Mouse (Mus musculus) embryonic facial prominence, embryonic 12.5 days (tissue): ENCODE results near the gene Trcg1. TPM values are rescaled to one million over a fixed set of nuclear protein-coding genes. Genes with fewer than 3 reads are reported as not detected.

Experiments
- ATAC-seq: fragments of 200-750 bp; cut with Nextera tagmentation; 2 replicates; pipeline ENCODE4 v1.8.0; 2017; ENCODE audit not compliant: insufficient number of reproducible peaks, insufficient read depth, low FRiP score, low TSS enrichment
- H3K27ac ChIP-seq: fragments of 300-500 bp; sonication (generic); 2 replicates; pipeline ENCODE4 v1.5.1; 2016; ENCODE audit warnings: mild to moderate bottlenecking
- H3K27me3 ChIP-seq: fragments of 300-500 bp; sonication (generic); 2 replicates; pipeline ENCODE4 v1.6.1; 2016; ENCODE audit warnings: mild to moderate bottlenecking, moderate library complexity
- H3K36me3 ChIP-seq: fragments of 300-500 bp; sonication (generic); 2 replicates; pipeline ENCODE4 v1.6.1; 2016; ENCODE audit warnings: mild to moderate bottlenecking
- H3K4me1 ChIP-seq: fragments of 300-500 bp; sonication (generic); 2 replicates; pipeline ENCODE4 v1.6.1; 2016
- H3K4me2 ChIP-seq: fragments of 300-500 bp; sonication (generic); replicated peaks from 2 replicates; pipeline ENCODE4 v1.6.1; 2016; ENCODE audit warnings: mild to moderate bottlenecking, moderate library complexity
- H3K4me3 ChIP-seq: fragments of 300-500 bp; sonication (generic); 2 replicates; pipeline ENCODE4 v1.5.1; 2016; ENCODE audit warnings: mild to moderate bottlenecking
- H3K9ac ChIP-seq: fragments of 300-500 bp; sonication (generic); 2 replicates; pipeline ENCODE4 v1.6.1; 2016; ENCODE audit warnings: mild to moderate bottlenecking, moderate library complexity
- H3K9me3 ChIP-seq: fragments of 300-500 bp; sonication (generic); 2 replicates; pipeline ENCODE4 v1.6.1; 2016; ENCODE audit warnings: mild to moderate bottlenecking, moderate library complexity
- WGBS: fragments of 180-500 bp; shearing (Covaris S2); methylation state at CpG from one replicate; pipeline ENCODE4 v1.1.7; 2016; 5-methylcytosine and 5-hydroxymethylcytosine counted together
- polyA plus RNA-seq: library from polyadenylated mRNA; unstranded; fragments of >200 nt; fragmentation: Nextera tagmentation; extraction: Ambion mirVana; gene quantifications from 2 replicates; pipeline ENCODE4 v1.2.1, GENCODE M21; 2016

Trcg1 gene
- polyA plus RNA-seq, 1 experiment from 2014 or later: not detected

DNA sequence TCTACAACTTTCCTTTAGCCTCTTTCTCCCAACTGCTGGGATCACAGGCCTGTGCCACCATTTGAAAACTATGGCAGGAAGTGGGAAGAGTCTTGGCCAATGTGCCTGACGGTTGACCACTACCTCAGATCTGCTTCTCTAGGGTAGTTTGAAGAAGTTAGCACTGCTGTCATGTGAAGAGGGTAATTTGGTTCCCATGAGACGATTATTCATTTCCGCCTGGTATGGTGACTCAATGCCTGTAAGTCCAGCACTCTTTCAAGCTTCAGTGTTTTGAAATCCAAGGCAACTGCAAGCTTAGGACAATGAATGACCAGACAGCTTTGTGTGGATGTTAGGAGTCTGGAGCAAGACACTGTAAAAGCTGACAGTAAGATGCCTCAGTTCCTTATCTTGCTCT, 2.6 kb upstream of the Trcg1 start:
- H3K9me3 ChIP-seq: no peaks in the 10 kb centered on the region
- 0 out of 2 replicates have a peak, but pooled peaks cover 8% of the 10 kb centered on the region for H3K4me1 ChIP-seq
- H3K4me3 ChIP-seq: no peak overlapping the region
- 85% methylated on average over 3 of the region's 3 CpGs for WGBS
- no peaks in the 10 kb centered on the region for H3K27me3 ChIP-seq
- no peaks in the 10 kb centered on the region for H3K36me3 ChIP-seq
- no peak overlapping the region for H3K27ac ChIP-seq
- no peak overlapping the region for H3K4me2 ChIP-seq
- H3K9ac ChIP-seq: no peak overlapping the region
- ATAC-seq: no peak

DNA sequence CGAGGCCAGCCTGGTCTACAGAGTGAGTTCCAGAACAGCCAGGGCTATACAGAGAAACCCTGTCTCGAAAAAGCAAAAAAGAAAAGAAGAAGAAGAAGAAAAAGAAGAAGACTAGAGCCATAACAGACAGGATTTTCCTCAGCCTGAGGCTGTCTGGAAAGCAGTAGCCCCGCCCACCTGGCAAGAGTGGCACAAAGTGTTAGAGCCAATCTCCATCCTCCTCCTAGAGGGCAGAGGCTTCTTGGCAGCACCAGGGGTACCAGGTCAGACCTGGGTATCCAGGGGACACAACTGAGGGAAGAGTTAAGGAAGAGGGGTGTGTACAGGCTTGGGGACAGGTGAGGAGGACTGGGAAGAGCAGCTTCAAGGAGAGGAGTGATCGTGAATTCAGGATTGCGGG, 1.3 kb downstream of the Trcg1 start:
- Histone ChIP-seq H3K27ac (no peak overlapping the region), H3K4me2 (no peak overlapping the region), H3K36me3 (no peaks in the 10 kb centered on the region), H3K9me3 (no peaks in the 10 kb centered on the region), H3K4me1 (no peaks in the 10 kb centered on the region), H3K9ac (no peak overlapping the region), H3K4me3 (no peak overlapping the region), H3K27me3 (no peaks in the 10 kb centered on the region)
- no peak for ATAC-seq
- WGBS: 84% methylated on average over 5 of the region's 5 CpGs

DNA sequence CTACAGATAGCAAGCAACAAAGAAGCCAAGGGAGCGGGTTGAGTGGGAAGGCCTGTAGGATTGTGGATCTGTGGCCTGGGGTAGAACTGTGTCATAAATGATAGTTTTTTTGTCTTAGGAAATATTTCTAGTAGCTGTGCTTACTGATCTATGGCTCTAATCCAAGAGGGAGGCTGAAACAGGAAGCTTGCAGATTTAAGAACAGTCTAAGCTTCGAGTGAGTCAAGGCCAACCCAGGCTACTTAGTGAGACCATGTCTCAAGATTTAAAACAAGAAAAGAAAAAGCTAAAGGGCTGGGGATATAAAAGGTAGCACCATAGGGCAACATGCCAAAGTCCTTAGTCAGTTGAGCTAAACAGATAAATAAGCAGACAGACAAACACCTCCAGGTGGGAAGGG, 1.9 kb downstream of the Trcg1 start:
- WGBS: 86% methylated on average over 2 of the region's 2 CpGs
- Histone ChIP-seq H3K9me3 (no peaks in the 10 kb centered on the region), H3K4me1 (no peaks in the 10 kb centered on the region), H3K27me3 (no peaks in the 10 kb centered on the region), H3K36me3 (no peaks in the 10 kb centered on the region), H3K4me2 (no peak overlapping the region), H3K9ac (no peak overlapping the region), H3K27ac (no peak overlapping the region), H3K4me3 (no peak overlapping the region)
- ATAC-seq: no peak

DNA sequence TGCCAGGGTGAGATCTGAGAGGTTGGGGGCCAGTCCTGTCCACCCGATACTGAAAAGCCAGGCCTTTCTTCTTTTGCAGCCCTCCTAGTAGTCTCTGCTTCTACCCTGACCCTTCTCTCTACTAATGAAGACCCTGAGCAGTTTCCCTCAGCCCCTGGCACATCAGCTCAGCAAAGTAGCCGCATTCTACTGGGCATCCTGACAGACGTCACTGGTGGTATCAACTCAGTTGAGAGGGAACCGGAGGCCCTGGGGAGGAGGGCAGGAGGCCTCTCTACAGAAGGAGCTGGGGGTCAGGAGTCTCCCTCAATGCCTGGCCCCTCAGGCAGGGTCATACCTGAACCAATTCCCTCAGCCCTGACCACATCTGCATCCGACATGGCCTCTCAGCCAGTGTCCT, 4.8 kb downstream of the Trcg1 start:
- Histone ChIP-seq H3K27me3 (no peaks in the 10 kb centered on the region), H3K27ac (no peak overlapping the region), H3K4me2 (no peak overlapping the region), H3K9me3 (no peaks in the 10 kb centered on the region), H3K4me1 (no peaks in the 10 kb centered on the region), H3K36me3 (no peaks in the 10 kb centered on the region), H3K9ac (no peak overlapping the region), H3K4me3 (no peak overlapping the region)
- ATAC-seq: no peak
- 67% methylated on average over 5 of the region's 5 CpGs for WGBS

DNA sequence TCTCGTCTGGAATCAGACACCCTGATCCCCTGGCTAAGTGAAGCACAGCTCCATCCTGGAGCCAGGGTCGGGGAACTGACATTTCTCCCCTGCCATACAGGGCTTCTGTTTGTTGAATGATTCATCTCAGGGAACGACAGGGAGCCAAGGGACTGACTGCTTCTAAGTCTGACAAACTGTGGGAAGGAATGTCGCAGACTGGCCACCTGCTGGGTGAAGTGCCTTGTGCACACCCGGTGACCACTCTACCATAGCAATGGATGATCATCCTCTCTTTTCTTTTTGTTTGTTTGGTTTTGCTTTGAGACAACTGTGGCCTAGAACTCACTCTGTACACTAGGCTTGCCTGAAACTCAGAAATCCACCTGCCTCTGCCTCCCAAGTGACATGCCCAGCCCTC, 6.6 kb downstream of the Trcg1 start:
- Histone ChIP-seq H3K9me3 (no peaks in the 10 kb centered on the region), H3K9ac (no peak overlapping the region), H3K36me3 (no peaks in the 10 kb centered on the region), H3K4me1 (no peaks in the 10 kb centered on the region), H3K4me3 (no peak overlapping the region), H3K27ac (no peak overlapping the region), H3K4me2 (no peak overlapping the region), H3K27me3 (no peaks in the 10 kb centered on the region)
- no peak for ATAC-seq
- 52% methylated on average over 5 of the region's 5 CpGs for WGBS

DNA sequence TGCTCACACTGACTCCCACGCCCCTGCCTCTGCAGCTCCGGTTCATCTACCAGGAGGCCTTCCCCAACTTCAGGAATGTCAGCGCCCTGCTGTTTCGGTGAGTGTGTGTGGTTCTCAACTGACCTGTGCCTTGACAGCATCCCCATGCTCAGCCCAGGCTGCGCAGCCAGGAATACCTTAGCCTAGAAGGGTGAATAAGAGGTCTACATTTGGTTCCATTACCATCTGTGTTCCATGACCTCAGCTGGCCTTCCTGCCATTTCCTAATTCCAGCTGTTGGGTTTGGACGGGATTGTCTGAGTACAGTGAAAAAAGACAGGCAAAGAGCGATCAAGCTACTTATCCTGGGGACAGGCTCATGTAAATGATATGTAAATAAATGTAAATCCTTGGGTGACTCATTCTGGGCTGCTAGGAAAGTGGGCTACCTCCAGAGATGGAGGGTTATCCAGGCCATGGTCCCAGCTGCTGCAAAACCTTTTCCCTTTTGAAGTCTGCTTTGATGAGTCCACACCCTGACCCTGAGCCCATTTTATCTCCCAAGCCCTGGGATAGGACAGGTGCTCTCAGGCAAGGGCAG, 7.8 kb downstream of the Trcg1 start:
- H3K27me3 ChIP-seq: no peaks in the 10 kb centered on the region
- H3K4me1 ChIP-seq: no peaks in the 10 kb centered on the region
- no peak overlapping the region for H3K4me3 ChIP-seq
- 31% methylated on average over 7 of the region's 7 CpGs for WGBS
- H3K9me3 ChIP-seq: no peaks in the 10 kb centered on the region
- no peak overlapping the region for H3K9ac ChIP-seq
- H3K36me3 ChIP-seq: no peaks in the 10 kb centered on the region
- ATAC-seq: no peak
- H3K27ac ChIP-seq: no peak overlapping the region
- no peak overlapping the region for H3K4me2 ChIP-seq

DNA sequence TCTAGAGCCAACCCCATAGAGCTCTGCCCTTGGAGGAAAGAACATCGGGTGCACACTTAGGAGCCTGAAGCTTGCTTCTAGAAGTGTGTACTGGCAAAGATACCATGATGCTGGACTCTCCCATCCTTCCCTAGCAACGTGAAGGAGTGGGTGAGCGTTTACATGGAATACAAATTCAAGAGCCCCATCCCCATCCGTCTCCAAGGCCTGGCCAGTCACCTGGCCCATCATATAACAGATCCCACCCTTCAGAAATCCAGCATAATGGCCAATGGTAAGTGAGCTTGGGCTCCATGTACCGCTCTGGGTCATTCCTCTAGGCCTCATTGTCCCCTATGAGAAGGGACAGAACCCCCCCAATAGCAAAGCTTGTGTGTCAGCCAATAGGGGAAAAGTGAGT, 10.1 kb downstream of the Trcg1 start:
- no peak overlapping the region for H3K4me2 ChIP-seq
- no peak for ATAC-seq
- H3K4me3 ChIP-seq: no peak overlapping the region
- H3K9ac ChIP-seq: no peak overlapping the region
- H3K27me3 ChIP-seq: no peaks in the 10 kb centered on the region
- peaks cover 12% of the 10 kb centered on the region; the same call in 1 of the 2 replicates for H3K36me3 ChIP-seq
- no peaks in the 10 kb centered on the region for H3K4me1 ChIP-seq
- H3K27ac ChIP-seq: no peak overlapping the region
- 87% methylated on average over 5 of the region's 5 CpGs for WGBS
- no peaks in the 10 kb centered on the region for H3K9me3 ChIP-seq

DNA sequence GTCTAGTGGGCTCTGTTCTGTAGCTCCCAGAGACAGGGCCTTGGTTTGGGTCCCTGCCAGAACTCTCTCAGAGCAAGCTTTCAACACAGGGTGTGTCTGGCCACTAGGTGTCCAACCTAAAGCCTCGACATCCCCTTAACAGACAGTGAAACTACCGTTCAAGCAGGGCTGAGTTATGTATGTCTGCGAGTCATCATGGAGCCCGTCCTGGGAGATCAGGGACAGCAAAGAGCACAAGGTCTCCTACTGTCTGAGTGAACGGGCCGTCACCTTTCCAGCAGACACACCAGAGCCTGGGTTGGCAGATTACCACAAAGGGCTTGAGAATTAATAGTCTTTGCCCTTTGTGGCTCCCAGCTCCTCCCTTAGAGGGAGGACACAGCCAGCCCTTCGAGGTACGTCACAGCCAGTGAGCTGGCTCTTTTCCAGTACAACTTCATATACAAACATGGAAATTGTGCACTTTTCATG, 10.9 kb downstream of the Trcg1 start:
- 76% methylated on average over 8 of the region's 8 CpGs for WGBS
- Histone ChIP-seq H3K27ac (no peak overlapping the region), H3K27me3 (no peaks in the 10 kb centered on the region), H3K36me3 (peaks cover 19% of the 10 kb centered on the region), H3K9me3 (no peaks in the 10 kb centered on the region), H3K4me1 (0 out of 2 replicates have a peak, but pooled peaks cover 3% of the 10 kb centered on the region), H3K4me2 (no peak overlapping the region), H3K9ac (no peak overlapping the region), H3K4me3 (no peak overlapping the region)
- ATAC-seq: no peak

DNA sequence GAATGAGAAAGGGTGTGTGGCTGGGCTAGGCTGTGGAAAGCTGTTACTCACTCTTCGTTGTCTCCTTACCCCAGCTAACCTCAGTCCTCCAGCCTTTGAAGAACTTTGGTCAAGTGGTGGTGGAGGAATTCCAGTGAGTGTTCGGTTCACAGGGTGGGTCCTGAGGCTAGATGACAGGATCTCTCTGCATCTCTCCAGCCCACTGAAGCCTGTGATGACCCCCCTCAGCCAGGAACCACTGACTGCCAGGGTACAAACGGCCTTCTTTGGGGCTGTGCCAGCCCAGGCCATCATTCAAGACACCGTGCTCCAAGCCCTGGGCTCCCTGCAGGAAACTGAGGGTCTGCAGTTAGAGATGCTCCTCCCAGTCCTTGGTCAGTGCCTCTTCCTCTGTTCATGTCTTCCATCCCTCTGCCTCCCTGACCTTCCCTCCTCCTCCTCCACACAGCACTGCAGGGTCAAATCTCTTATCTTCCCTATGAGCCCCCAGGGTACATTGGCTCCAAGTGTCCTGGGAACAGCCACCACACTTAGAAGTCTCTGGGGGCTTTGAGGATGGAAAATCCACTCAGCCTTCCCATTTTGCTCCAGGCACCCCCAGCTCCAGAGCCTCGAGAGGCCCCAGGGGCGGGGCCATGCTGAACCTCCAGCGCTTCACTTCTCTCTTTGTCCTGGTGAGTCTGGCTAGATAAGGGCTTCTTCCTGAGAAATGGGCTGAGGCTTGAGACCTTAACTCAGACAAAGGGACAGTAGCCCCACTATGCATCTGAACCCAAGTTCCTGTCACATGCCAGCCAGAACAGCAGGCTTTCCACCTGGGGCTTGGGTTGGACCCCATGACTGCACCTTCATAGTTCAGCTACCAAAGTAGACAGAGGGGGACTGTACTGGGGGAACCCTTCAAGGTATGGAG, 11.9 kb downstream of the Trcg1 start:
- no peak overlapping the region for H3K4me2 ChIP-seq
- 67% methylated on average over 7 of the region's 7 CpGs for WGBS
- no peaks in the 10 kb centered on the region for H3K9me3 ChIP-seq
- 0 out of 2 replicates have a peak, but pooled peaks cover 3% of the 10 kb centered on the region for H3K4me1 ChIP-seq
- H3K27ac ChIP-seq: no peak overlapping the region
- H3K4me3 ChIP-seq: no peak overlapping the region
- no peak overlapping the region for H3K9ac ChIP-seq
- H3K27me3 ChIP-seq: no peaks in the 10 kb centered on the region
- H3K36me3 ChIP-seq: peaks cover 29% of the 10 kb centered on the region
- ATAC-seq: no peak

DNA sequence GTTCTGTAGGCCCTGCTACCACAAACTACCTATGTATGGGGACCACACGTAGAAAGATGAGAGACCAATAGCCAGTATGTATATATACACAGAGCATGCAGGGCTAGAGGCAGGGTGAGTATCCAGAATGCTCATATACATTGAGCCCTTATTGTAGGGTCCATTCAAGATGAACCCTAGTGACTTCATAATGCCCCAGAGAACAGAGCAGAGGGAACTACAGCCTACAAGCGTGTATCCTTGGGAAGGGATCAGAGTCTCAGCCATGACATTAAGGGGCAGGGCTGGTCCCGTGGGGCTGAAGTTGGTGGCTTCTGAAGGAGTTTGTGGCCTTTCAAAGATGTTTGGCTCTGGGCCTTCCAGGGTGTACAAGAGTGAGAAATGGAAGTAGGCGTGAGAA, 13.7 kb downstream of the Trcg1 start:
- H3K36me3 ChIP-seq: peaks cover 41% of the 10 kb centered on the region
- no peak overlapping the region for H3K9ac ChIP-seq
- H3K4me2 ChIP-seq: no peak overlapping the region
- 89% methylated on average over 4 of the region's 4 CpGs for WGBS
- no peaks in the 10 kb centered on the region for H3K9me3 ChIP-seq
- H3K4me1 ChIP-seq: 0 out of 2 replicates have a peak, but pooled peaks cover 3% of the 10 kb centered on the region
- no peak overlapping the region for H3K27ac ChIP-seq
- no peak overlapping the region for H3K4me3 ChIP-seq
- no peaks in the 10 kb centered on the region for H3K27me3 ChIP-seq
- ATAC-seq: no peak

DNA sequence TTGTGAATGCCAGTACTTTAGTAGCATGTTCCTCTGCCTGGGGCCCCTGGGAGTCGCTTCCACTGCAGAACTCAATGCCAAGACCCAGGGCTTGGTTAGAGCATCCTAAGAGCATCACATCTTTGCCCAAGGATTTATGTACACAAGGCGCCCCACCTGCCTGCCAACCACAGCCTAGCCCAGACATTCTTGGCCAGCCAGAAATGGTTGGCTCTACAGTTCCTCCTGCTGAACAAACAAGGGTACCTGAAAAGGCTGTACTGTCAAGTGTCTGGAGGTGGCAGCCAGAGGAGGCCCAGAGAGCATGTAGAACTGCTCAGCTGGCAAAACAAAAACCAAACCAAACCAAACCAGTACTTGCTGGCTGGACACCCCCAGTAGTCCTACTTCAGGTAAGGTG, 14.8 kb downstream of the Trcg1 start:
- Histone ChIP-seq H3K4me3 (no peak overlapping the region), H3K4me2 (no peak overlapping the region), H3K9ac (no peak overlapping the region), H3K9me3 (no peaks in the 10 kb centered on the region), H3K27ac (no peak overlapping the region), H3K27me3 (no peaks in the 10 kb centered on the region), H3K4me1 (0 out of 2 replicates have a peak, but pooled peaks cover 3% of the 10 kb centered on the region), H3K36me3 (peaks cover 45% of the 10 kb centered on the region)
- WGBS: 94% methylated on average over 2 of the region's 2 CpGs
- ATAC-seq: no peak

DNA sequence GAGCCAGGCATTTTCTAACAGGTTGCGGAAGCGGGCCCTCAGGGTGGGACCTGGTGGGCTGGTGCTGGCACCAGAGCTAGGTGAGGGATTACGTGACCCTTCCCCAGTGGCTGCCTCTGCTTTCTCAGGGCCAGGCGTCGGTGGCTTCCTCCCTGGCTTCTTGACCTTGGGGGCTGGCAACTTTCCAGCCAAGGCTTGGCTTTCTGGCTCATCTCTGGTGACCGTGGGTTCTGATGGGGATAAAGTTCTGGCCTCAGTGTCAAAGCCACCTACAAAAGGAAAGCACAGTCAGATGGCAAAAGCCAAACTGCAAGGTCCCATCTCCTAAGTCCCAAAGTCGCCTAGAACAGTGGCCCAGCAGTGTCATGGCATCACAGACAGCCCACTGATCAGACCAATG, 17.7 kb downstream of the Trcg1 start:
- ATAC-seq: no peak
- 86% methylated on average over 7 of the region's 7 CpGs for WGBS
- Histone ChIP-seq H3K9me3 (no peaks in the 10 kb centered on the region), H3K4me2 (no peak overlapping the region), H3K4me1 (0 out of 2 replicates have a peak, but pooled peaks cover 3% of the 10 kb centered on the region), H3K27me3 (no peaks in the 10 kb centered on the region), H3K36me3 (peaks cover 74% of the 10 kb centered on the region), H3K4me3 (no peak overlapping the region), H3K27ac (no peak overlapping the region), H3K9ac (no peak overlapping the region)
